Mouse (Mus musculus): Measurements from ENCODE around the gene Spata19. TPM values are rescaled to one million over a fixed set of nuclear protein-coding genes. Genes with fewer than 3 reads are reported as not detected.

Spata19 gene
- polyA plus RNA-seq (2014; fragmentation: Nextera tagmentation; extraction: Ambion mirVana), result not detected in 2 replicates

DNA sequence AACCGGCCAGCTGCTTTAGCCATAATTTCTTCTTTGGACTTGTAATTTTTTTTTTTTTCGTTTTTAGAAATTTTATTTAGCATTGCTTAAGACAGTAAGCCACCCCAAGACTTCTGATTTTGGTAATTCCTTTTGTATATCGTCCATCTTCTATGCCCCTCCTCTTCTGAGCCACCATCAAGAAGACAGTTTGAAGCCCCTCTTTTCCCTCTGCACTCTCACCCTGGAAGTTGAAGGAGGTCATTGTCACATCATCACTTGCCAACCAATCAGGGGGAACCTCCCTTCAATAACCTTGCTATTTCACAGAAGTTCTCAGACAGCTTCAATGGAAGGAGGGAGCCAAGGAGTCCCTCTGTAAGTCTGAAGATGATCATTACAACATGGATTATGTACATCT, at the start of gene Spata19:
Spata19 (plus strand) TSS at position 301 of the 400 bp plus-strand sequence.
- Histone ChIP-seq H3K36me3 (ENCODE audit: control insufficient read depth, insufficient read depth, low read length) (no peaks in the 10 kb centered on the region), H3K4me3 (ENCODE audit: low read depth, low read length) (no peak within 1 kb of the TSS), H3K27me3 (replicated peaks; ENCODE audit: control insufficient read depth, insufficient read depth, low read length) (no peaks in the 10 kb centered on the region), H3K4me2 (no peak within 1 kb of the TSS), H3K4me1 (replicated peaks; ENCODE audit: control insufficient read depth, insufficient read depth, low read length) (no peaks in the 10 kb centered on the region), H3K9me3 (ENCODE audit: control insufficient read depth, low read length) (no peaks in the 10 kb centered on the region), H3K27ac (ENCODE audit: low read depth, low read length) (no peak within 1 kb of the TSS), H3K9ac (ENCODE audit: low read depth, low read length) (no peak within 1 kb of the TSS)
- ATAC-seq (replicated peaks; ENCODE audit: low FRiP score) (no peak), DNase-seq (ENCODE audit: low spot score) (no peak)
- 70% methylated on average over 3 of the region's 3 CpGs for WGBS

DNA sequence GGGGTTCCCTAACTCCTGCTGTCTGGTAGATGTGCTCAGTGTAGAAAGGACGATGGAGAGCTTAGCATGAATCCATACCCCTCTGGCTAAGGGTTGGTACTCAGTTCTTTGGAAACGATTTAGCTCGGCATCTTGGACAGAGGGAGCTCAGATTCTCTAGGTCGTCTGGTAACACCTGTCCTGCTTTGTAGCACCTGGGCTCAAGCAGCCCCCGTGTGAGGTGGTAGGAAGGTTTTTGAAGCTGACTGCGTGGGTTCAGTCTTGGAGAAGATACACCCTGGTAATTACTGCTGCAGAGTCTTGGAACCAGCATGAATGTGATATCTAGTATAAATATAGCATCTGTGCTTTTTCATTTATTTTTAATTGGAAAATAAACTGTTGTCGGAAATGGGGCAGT, 43.5 kb upstream of the Spata19 start:
- H3K4me1 ChIP-seq (replicated peaks; ENCODE audit: control insufficient read depth, insufficient read depth, low read length), result no peaks in the 10 kb centered on the region
- 80% methylated on average over 7 of the region's 7 CpGs for WGBS
- ATAC-seq (replicated peaks; ENCODE audit: low FRiP score) (no peak), DNase-seq (ENCODE audit: low spot score) (no peak)
- no peak overlapping the region for H3K27ac ChIP-seq (ENCODE audit: low read depth, low read length)
- no peak overlapping the region for H3K4me2 ChIP-seq
- H3K27me3 ChIP-seq (replicated peaks; ENCODE audit: control insufficient read depth, insufficient read depth, low read length), result no peaks in the 10 kb centered on the region
- no peak overlapping the region for H3K4me3 ChIP-seq (ENCODE audit: low read depth, low read length)
- no peak overlapping the region for H3K9ac ChIP-seq (ENCODE audit: low read depth, low read length)
- H3K36me3 ChIP-seq (ENCODE audit: control insufficient read depth, insufficient read depth, low read length), result no peaks in the 10 kb centered on the region
- H3K9me3 ChIP-seq (ENCODE audit: control insufficient read depth, low read length), result no peaks in the 10 kb centered on the region

GRCm38 (mm10) chr9:27357893-27358292, 38.7 kb upstream of the Spata19 start:
- Histone ChIP-seq H3K4me1 (replicated peaks; ENCODE audit: control insufficient read depth, insufficient read depth, low read length) (no peaks in the 10 kb centered on the region), H3K4me3 (ENCODE audit: low read depth, low read length) (no peak overlapping the region), H3K9me3 (ENCODE audit: control insufficient read depth, low read length) (no peaks in the 10 kb centered on the region), H3K9ac (ENCODE audit: low read depth, low read length) (no peak overlapping the region), H3K27me3 (replicated peaks; ENCODE audit: control insufficient read depth, insufficient read depth, low read length) (no peaks in the 10 kb centered on the region), H3K36me3 (ENCODE audit: control insufficient read depth, insufficient read depth, low read length) (no peaks in the 10 kb centered on the region), H3K4me2 (no peak overlapping the region), H3K27ac (ENCODE audit: low read depth, low read length) (no peak overlapping the region)
- DNase-seq (ENCODE audit: low spot score) (no peak), ATAC-seq (replicated peaks; ENCODE audit: low FRiP score) (no peak)
- WGBS, result 75% methylated on average over 6 of the region's 6 CpGs

GRCm38 (mm10) chr9:27367231-27367630, 29.4 kb upstream of the Spata19 start:
- H3K4me1 ChIP-seq (replicated peaks; ENCODE audit: control insufficient read depth, insufficient read depth, low read length), result no peaks in the 10 kb centered on the region
- H3K9ac ChIP-seq (ENCODE audit: low read depth, low read length), result no peak overlapping the region
- no peak for DNase-seq (ENCODE audit: low spot score)
- H3K36me3 ChIP-seq (ENCODE audit: control insufficient read depth, insufficient read depth, low read length), result no peaks in the 10 kb centered on the region
- WGBS, result 54% methylated on average over 2 of the region's 2 CpGs
- no peaks in the 10 kb centered on the region for H3K9me3 ChIP-seq (ENCODE audit: control insufficient read depth, low read length)
- H3K27ac ChIP-seq (ENCODE audit: low read depth, low read length), result no peak overlapping the region
- H3K4me2 ChIP-seq, result no peak overlapping the region
- no peaks in the 10 kb centered on the region for H3K27me3 ChIP-seq (replicated peaks; ENCODE audit: control insufficient read depth, insufficient read depth, low read length)
- no peak for ATAC-seq (replicated peaks; ENCODE audit: low FRiP score)
- no peak overlapping the region for H3K4me3 ChIP-seq (ENCODE audit: low read depth, low read length)

DNA sequence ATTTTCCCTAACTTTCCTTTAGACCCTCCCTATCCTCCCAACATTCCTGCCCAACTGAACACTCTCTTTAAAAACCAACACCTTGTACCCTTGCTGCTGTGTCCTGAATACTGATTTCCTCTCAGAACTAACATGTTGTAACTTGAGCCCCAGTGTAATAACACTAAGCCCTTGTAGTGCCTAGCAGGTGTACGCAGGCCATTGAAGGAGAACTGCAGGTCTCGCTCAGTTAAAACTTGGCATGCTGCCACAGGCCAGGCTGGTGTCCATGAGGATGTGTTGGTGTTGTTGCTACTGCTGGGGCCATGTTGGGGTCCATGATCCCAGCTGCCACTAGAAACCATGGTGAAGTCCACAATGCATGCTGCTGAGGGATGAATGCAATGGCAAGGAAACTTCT, 27.5 kb upstream of the Spata19 start:
- H3K4me1 ChIP-seq (replicated peaks; ENCODE audit: control insufficient read depth, insufficient read depth, low read length), result no peaks in the 10 kb centered on the region
- H3K9ac ChIP-seq (ENCODE audit: low read depth, low read length), result no peak overlapping the region
- no peak overlapping the region for H3K4me2 ChIP-seq
- no peak overlapping the region for H3K4me3 ChIP-seq (ENCODE audit: low read depth, low read length)
- H3K27me3 ChIP-seq (replicated peaks; ENCODE audit: control insufficient read depth, insufficient read depth, low read length), result no peaks in the 10 kb centered on the region
- no peak for DNase-seq (ENCODE audit: low spot score)
- no peak overlapping the region for H3K27ac ChIP-seq (ENCODE audit: low read depth, low read length)
- no peaks in the 10 kb centered on the region for H3K36me3 ChIP-seq (ENCODE audit: control insufficient read depth, insufficient read depth, low read length)
- no peaks in the 10 kb centered on the region for H3K9me3 ChIP-seq (ENCODE audit: control insufficient read depth, low read length)
- 85% methylated on average over 2 of the region's 2 CpGs for WGBS
- no peak for ATAC-seq (replicated peaks; ENCODE audit: low FRiP score)

- no peak overlapping the region for H3K27ac ChIP-seq (ENCODE audit: low read depth, low read length)
- no peak for DNase-seq (ENCODE audit: low spot score)
- H3K9ac ChIP-seq (ENCODE audit: low read depth, low read length), result no peak overlapping the region
- no peak overlapping the region for H3K4me2 ChIP-seq
- no peaks in the 10 kb centered on the region for H3K36me3 ChIP-seq (ENCODE audit: control insufficient read depth, insufficient read depth, low read length)
- H3K4me3 ChIP-seq (ENCODE audit: low read depth, low read length), result no peak overlapping the region
- H3K9me3 ChIP-seq (ENCODE audit: control insufficient read depth, low read length), result no peaks in the 10 kb centered on the region
- H3K4me1 ChIP-seq (replicated peaks; ENCODE audit: control insufficient read depth, insufficient read depth, low read length), result no peaks in the 10 kb centered on the region
- WGBS, result 56% methylated on average over 1 of the region's 1 CpGs
- no peaks in the 10 kb centered on the region for H3K27me3 ChIP-seq (replicated peaks; ENCODE audit: control insufficient read depth, insufficient read depth, low read length)
- ATAC-seq (replicated peaks; ENCODE audit: low FRiP score), result no peak
These were observed 20.9 kb upstream of the Spata19 start for GRCm38 (mm10) chr9:27375746-27376145.

DNA sequence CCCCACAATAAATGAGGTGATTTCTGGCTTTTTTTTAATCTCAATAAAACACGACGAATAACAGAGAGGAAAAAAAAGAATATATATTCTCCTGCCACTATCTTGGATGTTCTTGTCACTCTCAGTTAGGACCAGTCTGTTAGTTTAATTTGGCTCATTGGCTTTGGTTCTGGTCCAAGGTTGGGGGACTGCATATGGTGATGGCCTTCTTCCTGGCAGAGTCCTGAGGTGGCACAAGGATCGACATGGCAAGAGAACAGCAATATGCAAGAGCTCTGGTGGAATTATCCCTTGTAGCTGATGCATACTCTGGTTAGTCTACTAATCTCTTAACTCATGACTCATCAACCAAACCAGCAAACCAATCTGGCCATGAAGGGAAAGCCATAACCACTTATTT, 9.6 kb upstream of the Spata19 start:
- Histone ChIP-seq H3K9ac (ENCODE audit: low read depth, low read length) (no peak overlapping the region), H3K27ac (ENCODE audit: low read depth, low read length) (no peak overlapping the region), H3K4me3 (ENCODE audit: low read depth, low read length) (no peak overlapping the region), H3K4me2 (no peak overlapping the region), H3K27me3 (replicated peaks; ENCODE audit: control insufficient read depth, insufficient read depth, low read length) (no peaks in the 10 kb centered on the region), H3K36me3 (ENCODE audit: control insufficient read depth, insufficient read depth, low read length) (no peaks in the 10 kb centered on the region), H3K9me3 (ENCODE audit: control insufficient read depth, low read length) (no peaks in the 10 kb centered on the region), H3K4me1 (replicated peaks; ENCODE audit: control insufficient read depth, insufficient read depth, low read length) (no peaks in the 10 kb centered on the region)
- no peak for ATAC-seq (replicated peaks; ENCODE audit: low FRiP score)
- 81% methylated on average over 3 of the region's 3 CpGs for WGBS
- DNase-seq (ENCODE audit: low spot score), result no peak

DNA sequence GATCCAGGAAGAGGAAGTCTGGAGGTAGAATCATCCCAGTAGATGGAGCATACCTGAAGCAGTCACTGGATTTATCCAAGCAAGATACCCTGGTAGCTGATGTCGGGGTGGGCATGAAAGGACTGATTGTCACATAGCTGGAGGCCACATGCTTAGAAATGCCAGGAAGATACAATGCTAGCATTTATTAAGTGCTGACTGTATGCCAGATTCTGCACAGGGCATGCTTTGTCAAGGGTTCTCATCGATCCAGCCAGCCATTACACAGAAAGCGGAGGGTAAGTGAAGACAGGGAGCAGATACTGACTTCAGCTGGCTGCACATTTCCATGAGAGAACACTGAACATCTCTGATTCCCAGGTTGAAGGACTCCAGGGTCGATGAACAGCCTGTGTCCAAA, 4.6 kb downstream of the Spata19 start:
- H3K4me3 ChIP-seq (ENCODE audit: low read depth, low read length), result no peak overlapping the region
- no peak for ATAC-seq (replicated peaks; ENCODE audit: low FRiP score)

DNA sequence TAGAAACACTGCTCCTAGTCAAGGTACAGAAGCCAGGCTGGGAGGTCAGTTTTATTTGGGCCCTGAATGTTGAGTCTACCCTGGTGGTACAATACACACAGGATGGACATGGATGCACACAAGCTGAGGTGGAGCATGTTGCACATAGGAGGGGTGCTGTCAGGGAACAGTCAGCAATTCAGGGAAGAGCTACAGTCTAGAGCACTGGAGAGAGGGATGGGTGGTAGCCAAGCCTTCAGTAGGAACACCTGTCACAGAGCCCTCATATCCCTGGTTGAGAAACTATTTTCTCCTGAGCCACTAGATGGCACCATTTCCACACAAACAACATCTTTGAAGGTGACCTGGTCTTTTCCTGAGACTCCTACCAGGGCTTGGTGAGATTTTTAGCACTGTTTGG, 13.1 kb downstream of the Spata19 start:
- no peak overlapping the region for H3K9ac ChIP-seq (ENCODE audit: low read depth, low read length)
- no peak overlapping the region for H3K27ac ChIP-seq (ENCODE audit: low read depth, low read length)
- H3K4me3 ChIP-seq (ENCODE audit: low read depth, low read length), result no peak overlapping the region
- no peaks in the 10 kb centered on the region for H3K27me3 ChIP-seq (replicated peaks; ENCODE audit: control insufficient read depth, insufficient read depth, low read length)
- no peaks in the 10 kb centered on the region for H3K4me1 ChIP-seq (replicated peaks; ENCODE audit: control insufficient read depth, insufficient read depth, low read length)
- H3K4me2 ChIP-seq, result no peak overlapping the region
- no peaks in the 10 kb centered on the region for H3K9me3 ChIP-seq (ENCODE audit: control insufficient read depth, low read length)
- H3K36me3 ChIP-seq (ENCODE audit: control insufficient read depth, insufficient read depth, low read length), result no peaks in the 10 kb centered on the region
- no peak for ATAC-seq (replicated peaks; ENCODE audit: low FRiP score)
- DNase-seq (ENCODE audit: low spot score), result no peak

More for the DNA sequence above, 4.6 kb downstream of the Spata19 start:
- H3K9me3 ChIP-seq (ENCODE audit: control insufficient read depth, low read length), result no peaks in the 10 kb centered on the region
- 80% methylated on average over 4 of the region's 4 CpGs for WGBS
- H3K4me1 ChIP-seq (replicated peaks; ENCODE audit: control insufficient read depth, insufficient read depth, low read length), result no peaks in the 10 kb centered on the region
- no peaks in the 10 kb centered on the region for H3K27me3 ChIP-seq (replicated peaks; ENCODE audit: control insufficient read depth, insufficient read depth, low read length)
- DNase-seq (ENCODE audit: low spot score), result no peak
- H3K27ac ChIP-seq (ENCODE audit: low read depth, low read length), result no peak overlapping the region
- no peaks in the 10 kb centered on the region for H3K36me3 ChIP-seq (ENCODE audit: control insufficient read depth, insufficient read depth, low read length)
- no peak overlapping the region for H3K4me2 ChIP-seq
- no peak overlapping the region for H3K9ac ChIP-seq (ENCODE audit: low read depth, low read length)

All from liver, embryonic 11.5 days (tissue).